Mouse (Mus musculus) hindbrain, embryonic 12.5 days (tissue): ENCODE results near the gene Nfatc3. TPM values are rescaled to one million over a fixed set of nuclear protein-coding genes. Genes with fewer than 3 reads are reported as not detected.
A peak's percentile ranks its signal among the peaks of the same experiment; 100 is the strongest.

ENCODE experiments used
- ATAC-seq: fragments of 200-750 bp; cut with Nextera tagmentation; 2 replicates; pipeline ENCODE4 v1.8.0; 2017; ENCODE audit warnings: moderate TSS enrichment; ENCODE audit not compliant: low FRiP score
- H3K27ac ChIP-seq: fragments of 300-500 bp; sonication (generic); 2 replicates; pipeline ENCODE4 v1.5.1; 2016; ENCODE audit warnings: mild to moderate bottlenecking
- H3K27me3 ChIP-seq: fragments of 300-500 bp; sonication (generic); 2 replicates; pipeline ENCODE4 v1.6.1; 2016; ENCODE audit warnings: mild to moderate bottlenecking
- H3K36me3 ChIP-seq: fragments of 300-500 bp; sonication (generic); 2 replicates; pipeline ENCODE4 v1.6.1; 2016; ENCODE audit warnings: mild to moderate bottlenecking
- H3K4me1 ChIP-seq: fragments of 300-500 bp; sonication (generic); 2 replicates; pipeline ENCODE4 v1.6.1; 2016
- H3K4me2 ChIP-seq: fragments of 300-500 bp; sonication (generic); replicated peaks from 2 replicates; pipeline ENCODE4 v1.6.1; 2016; ENCODE audit warnings: mild to moderate bottlenecking
- H3K4me3 ChIP-seq: fragments of 300-500 bp; sonication (generic); 2 replicates; pipeline ENCODE4 v1.5.1; 2016; ENCODE audit warnings: mild to moderate bottlenecking
- H3K9ac ChIP-seq: fragments of 300-500 bp; sonication (generic); 2 replicates; pipeline ENCODE4 v1.6.1; 2016; ENCODE audit warnings: mild to moderate bottlenecking, moderate library complexity
- H3K9me3 ChIP-seq: fragments of 300-500 bp; sonication (generic); replicated peaks from 2 replicates; pipeline ENCODE4 v1.6.1; 2016; ENCODE audit warnings: mild to moderate bottlenecking
- WGBS: fragments of 180-500 bp; shearing (Covaris S2); methylation state at CpG from one replicate; pipeline ENCODE4 v1.1.7; 2016; 5-methylcytosine and 5-hydroxymethylcytosine counted together
- polyA plus RNA-seq: library from polyadenylated mRNA; unstranded; fragments of >200 nt; fragmentation: Nextera tagmentation; extraction: Ambion mirVana; gene quantifications from 2 replicates; pipeline ENCODE4 v1.2.1, GENCODE M21; 2016

The Nfatc3 gene
- polyA plus RNA-seq, 1 experiment from 2014 or later: 6.7 TPM

- no peak overlapping the region for H3K4me3 ChIP-seq
- H3K4me1 ChIP-seq: peaks cover 6% of the 10 kb centered on the region; the same call in 1 of the 2 replicates
- no peak for ATAC-seq
- H3K36me3 ChIP-seq: peaks cover 3% of the 10 kb centered on the region; the same call in 1 of the 2 replicates
- H3K9me3 ChIP-seq: no peaks in the 10 kb centered on the region
- H3K4me2 ChIP-seq: no peak overlapping the region
- 74% methylated on average over 2 of the region's 2 CpGs for WGBS
- no peak overlapping the region for H3K27ac ChIP-seq
- H3K9ac ChIP-seq: no peak overlapping the region
- no peaks in the 10 kb centered on the region for H3K27me3 ChIP-seq
Measured at GRCm38 (mm10) chr8:106043055-106043454, 15.6 kb upstream of the Nfatc3 start.

GRCm38 (mm10) chr8:106044151-106044550, 14.5 kb upstream of the Nfatc3 start:
- 87% methylated on average over 3 of the region's 3 CpGs for WGBS
- Histone ChIP-seq H3K9me3 (no peaks in the 10 kb centered on the region), H3K27ac (no peak overlapping the region), H3K36me3 (peaks cover 3% of the 10 kb centered on the region; the same call in 1 of the 2 replicates), H3K9ac (no peak overlapping the region), H3K4me2 (no peak overlapping the region), H3K4me3 (no peak overlapping the region), H3K4me1 (peaks cover 6% of the 10 kb centered on the region; the same call in 1 of the 2 replicates), H3K27me3 (no peaks in the 10 kb centered on the region)
- ATAC-seq: no peak

DNA sequence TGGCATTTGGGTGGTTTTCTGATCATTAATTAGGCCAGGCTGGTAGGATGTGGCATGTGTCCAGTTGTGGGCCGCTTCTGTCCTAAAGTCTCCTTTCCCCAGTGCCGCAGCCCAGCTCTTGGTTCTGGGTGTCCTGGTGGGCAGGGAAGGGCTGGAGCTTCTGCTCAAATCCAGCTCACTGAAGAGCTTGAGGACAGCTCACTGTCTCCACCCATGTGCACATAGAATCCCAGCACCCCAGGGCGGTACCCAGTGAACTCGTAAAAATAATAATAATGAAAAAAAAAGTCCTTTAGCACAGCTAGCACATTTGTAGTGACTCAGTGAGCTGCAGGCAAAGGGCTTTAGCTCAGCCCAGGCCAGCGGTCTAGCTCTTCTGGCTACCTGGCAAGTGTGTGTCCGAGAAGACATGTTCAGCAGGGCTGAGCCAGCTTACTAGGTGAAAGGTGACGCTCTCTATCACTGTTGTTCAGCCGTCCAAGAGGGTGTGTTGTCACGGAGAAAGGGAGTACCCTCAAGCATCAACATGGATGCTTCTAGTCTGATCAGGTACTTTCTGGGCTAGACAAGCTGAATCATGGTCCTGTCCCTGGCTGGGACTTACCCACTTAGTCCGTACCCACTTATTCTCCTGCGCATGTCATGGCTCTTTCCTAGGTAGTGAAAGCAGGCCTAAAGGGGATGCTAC, 11.6 kb upstream of the Nfatc3 start:
- no peak for ATAC-seq
- H3K9ac ChIP-seq: no peak overlapping the region
- H3K36me3 ChIP-seq: peaks cover 17% of the 10 kb centered on the region
- no peak overlapping the region for H3K4me3 ChIP-seq
- no peak overlapping the region for H3K27ac ChIP-seq
- no peak overlapping the region for H3K4me2 ChIP-seq
- peaks cover 6% of the 10 kb centered on the region; the same call in 1 of the 2 replicates for H3K4me1 ChIP-seq
- WGBS: 96% methylated on average over 11 of the region's 11 CpGs
- no peaks in the 10 kb centered on the region for H3K9me3 ChIP-seq
- no peaks in the 10 kb centered on the region for H3K27me3 ChIP-seq

DNA sequence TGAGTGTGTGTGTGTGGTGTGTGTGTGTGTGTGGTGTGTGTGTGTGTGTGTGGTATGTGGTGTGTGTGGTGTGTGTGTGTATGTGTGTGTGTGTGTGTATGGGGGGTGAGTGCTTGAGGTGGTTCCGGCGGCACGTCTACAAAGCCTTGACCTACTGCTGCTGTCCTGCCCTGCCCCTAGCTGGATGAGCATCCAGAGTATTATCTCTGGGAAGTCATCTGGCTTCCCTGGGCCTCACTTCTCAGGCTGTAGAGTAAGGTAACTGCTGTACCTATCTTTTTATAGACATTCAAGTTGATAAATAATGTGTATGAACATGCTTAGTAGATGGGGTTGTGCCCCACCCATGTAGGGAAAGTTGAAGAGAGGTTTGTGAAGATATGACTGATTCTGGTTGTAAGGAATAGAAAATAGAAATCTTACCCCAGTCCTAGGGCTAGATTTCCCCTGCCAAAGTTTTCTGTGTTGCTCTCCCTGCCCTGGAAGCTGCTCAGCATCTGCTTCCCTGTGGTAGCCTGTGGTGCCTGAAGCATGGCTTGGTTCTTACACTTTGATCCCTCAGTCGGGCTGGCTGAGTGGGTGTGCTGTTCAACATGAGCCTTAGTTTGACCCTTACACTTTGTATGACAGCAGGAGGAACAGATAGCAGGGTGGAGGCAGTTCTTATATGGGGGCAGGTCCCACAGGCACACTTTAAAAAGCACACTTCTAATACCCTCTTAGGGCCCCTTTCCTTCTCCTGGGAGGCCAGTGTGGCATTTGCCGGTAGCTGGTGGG, 10.6 kb upstream of the Nfatc3 start:
- Histone ChIP-seq H3K9me3 (no peaks in the 10 kb centered on the region), H3K9ac (0 out of 2 replicates have a peak overlapping the region, but pooled peaks have one; percentile 13), H3K27me3 (no peaks in the 10 kb centered on the region), H3K4me3 (no peak overlapping the region), H3K36me3 (peaks cover 26% of the 10 kb centered on the region), H3K27ac (no peak overlapping the region), H3K4me2 (no peak overlapping the region), H3K4me1 (peaks cover 6% of the 10 kb centered on the region; the same call in 1 of the 2 replicates)
- ATAC-seq: no peak
- 87% methylated on average over 5 of the region's 5 CpGs for WGBS

- ATAC-seq: no peak
- Histone ChIP-seq H3K4me1 (no peaks in the 10 kb centered on the region), H3K9me3 (no peaks in the 10 kb centered on the region), H3K9ac (no peak overlapping the region), H3K27ac (no peak overlapping the region), H3K4me2 (no peak overlapping the region), H3K36me3 (peaks cover 39% of the 10 kb centered on the region), H3K4me3 (no peak overlapping the region), H3K27me3 (no peaks in the 10 kb centered on the region)
- 83% methylated on average over 6 of the region's 6 CpGs for WGBS
Measured at GRCm38 (mm10) chr8:106049840-106050239, 8.8 kb upstream of the Nfatc3 start.

GRCm38 (mm10) chr8:106051068-106051467, 7.6 kb upstream of the Nfatc3 start:
- Histone ChIP-seq H3K9me3 (no peaks in the 10 kb centered on the region), H3K27ac (no peak overlapping the region), H3K4me1 (no peaks in the 10 kb centered on the region), H3K36me3 (peaks cover 39% of the 10 kb centered on the region), H3K4me2 (no peak overlapping the region), H3K27me3 (no peaks in the 10 kb centered on the region), H3K9ac (no peak overlapping the region), H3K4me3 (no peak overlapping the region)
- ATAC-seq: no peak
- WGBS: 93% methylated on average over 3 of the region's 3 CpGs

- peaks cover 35% of the 10 kb centered on the region for H3K36me3 ChIP-seq
Measured at GRCm38 (mm10) chr8:106052510-106053089, 6.0 kb upstream of the Nfatc3 start.

DNA sequence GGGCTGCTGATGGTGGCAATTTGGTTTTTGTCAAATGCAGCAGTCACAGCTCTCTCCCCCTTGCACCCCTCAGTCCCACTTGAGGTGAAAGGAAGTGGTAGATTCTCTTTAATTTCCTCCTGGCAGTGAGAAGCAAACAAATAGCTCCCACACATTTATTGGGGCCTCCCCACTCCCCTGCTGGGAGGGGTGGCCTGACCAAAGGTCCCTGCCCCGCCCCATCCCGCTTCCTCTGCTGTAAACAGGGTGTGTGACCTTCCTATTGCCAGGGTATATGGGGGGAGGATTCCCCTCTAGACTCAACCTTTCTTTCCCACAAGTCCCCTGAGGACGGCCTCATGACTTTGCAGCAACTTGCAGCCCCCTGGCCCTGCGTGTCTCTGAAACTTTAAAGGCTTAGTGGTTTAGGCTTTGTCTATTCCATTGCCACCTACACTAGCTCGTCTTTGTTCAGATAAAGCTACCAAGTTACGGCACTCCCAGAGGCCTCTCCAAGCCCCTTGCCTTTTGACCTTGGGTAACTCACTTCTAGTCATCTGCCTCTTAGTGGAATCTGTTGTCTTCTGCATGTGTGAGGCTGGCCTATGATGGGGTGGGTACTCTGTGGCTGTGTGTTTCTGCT, 4.3 kb upstream of the Nfatc3 start:
- ATAC-seq: no peak
- peaks cover 35% of the 10 kb centered on the region for H3K36me3 ChIP-seq
- WGBS: 74% methylated on average over 6 of the region's 6 CpGs
- no peak overlapping the region for H3K4me3 ChIP-seq
- H3K4me1 ChIP-seq: peaks cover 7% of the 10 kb centered on the region
- no peak overlapping the region for H3K9ac ChIP-seq
- H3K27ac ChIP-seq: no peak overlapping the region
- no peak overlapping the region for H3K4me2 ChIP-seq
- no peaks in the 10 kb centered on the region for H3K9me3 ChIP-seq
- H3K27me3 ChIP-seq: no peaks in the 10 kb centered on the region

More at GRCm38 (mm10) chr8:106052510-106053089, 6.0 kb upstream of the Nfatc3 start:
- H3K27ac ChIP-seq: no peak overlapping the region
- H3K27me3 ChIP-seq: no peaks in the 10 kb centered on the region
- no peak overlapping the region for H3K4me3 ChIP-seq
- no peaks in the 10 kb centered on the region for H3K4me1 ChIP-seq
- H3K4me2 ChIP-seq: no peak overlapping the region
- H3K9me3 ChIP-seq: no peaks in the 10 kb centered on the region
- WGBS: 91% methylated on average over 9 of the region's 9 CpGs
- ATAC-seq: no peak
- no peak overlapping the region for H3K9ac ChIP-seq

GRCm38 (mm10) chr8:106055038-106055437, 3.6 kb upstream of the Nfatc3 start:
- no peaks in the 10 kb centered on the region for H3K27me3 ChIP-seq
- no peaks in the 10 kb centered on the region for H3K9me3 ChIP-seq
- peaks cover 35% of the 10 kb centered on the region for H3K36me3 ChIP-seq
- no peak overlapping the region for H3K4me2 ChIP-seq
- H3K4me3 ChIP-seq: no peak overlapping the region
- H3K9ac ChIP-seq: no peak overlapping the region
- no peak overlapping the region for H3K27ac ChIP-seq
- peaks cover 7% of the 10 kb centered on the region for H3K4me1 ChIP-seq
- no peak for ATAC-seq
- WGBS: 60% methylated on average over 3 of the region's 3 CpGs

GRCm38 (mm10) chr8:106056455-106056982, 2.1 kb upstream of the Nfatc3 start:
- H3K9ac ChIP-seq: no peak overlapping the region
- no peaks in the 10 kb centered on the region for H3K9me3 ChIP-seq
- H3K36me3 ChIP-seq: peaks cover 26% of the 10 kb centered on the region
- WGBS: 88% methylated on average over 4 of the region's 4 CpGs
- H3K4me1 ChIP-seq: peaks cover 17% of the 10 kb centered on the region
- no peaks in the 10 kb centered on the region for H3K27me3 ChIP-seq
- ATAC-seq: no peak
- no peak overlapping the region for H3K4me3 ChIP-seq
- H3K4me2 ChIP-seq: no peak overlapping the region
- H3K27ac ChIP-seq: no peak overlapping the region

DNA sequence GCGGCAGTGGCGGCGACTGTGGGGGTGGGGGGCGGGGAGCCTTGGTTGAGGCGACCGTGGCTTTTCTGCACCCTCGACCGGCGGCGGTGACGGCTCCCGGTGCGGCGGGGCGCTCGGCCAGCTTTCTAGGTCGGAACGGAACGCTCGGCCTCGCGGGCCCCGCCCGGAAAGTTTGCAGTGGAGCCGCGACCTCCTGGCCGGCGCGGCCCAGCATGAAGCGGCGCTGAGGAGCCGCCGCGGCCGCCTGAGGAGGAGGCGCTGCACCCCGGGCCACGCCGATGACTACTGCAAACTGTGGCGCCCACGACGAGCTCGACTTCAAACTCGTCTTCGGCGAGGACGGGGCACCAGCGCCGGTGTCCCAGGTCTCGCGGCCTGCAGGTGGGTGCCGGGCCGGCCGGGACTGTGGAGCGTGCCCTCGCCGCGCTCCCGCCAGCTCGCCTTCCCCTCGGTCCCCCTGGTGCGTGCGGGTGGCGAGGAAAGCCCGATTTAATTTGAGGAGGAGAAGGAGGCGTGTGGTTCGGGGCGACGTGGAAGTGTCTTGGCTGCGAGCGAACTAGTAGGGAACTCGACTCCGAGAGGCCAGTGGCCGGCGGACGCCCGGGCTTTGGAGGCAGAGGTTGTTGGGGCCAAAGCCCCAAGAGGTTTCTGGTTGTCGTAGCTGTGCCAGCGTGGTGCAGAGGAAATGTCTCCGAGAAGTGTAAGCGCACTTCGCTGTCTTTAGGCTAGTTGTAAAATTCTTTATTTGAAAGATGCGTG, 1.2 kb downstream of the Nfatc3 start:
- WGBS: under 1% methylated on average over 81 of the region's 83 CpGs
- peaks cover 26% of the 10 kb centered on the region for H3K4me1 ChIP-seq
- H3K9ac ChIP-seq: peak overlapping the region; percentile 86
- H3K4me2 ChIP-seq: peak overlapping the region; percentile 82
- no peaks in the 10 kb centered on the region for H3K9me3 ChIP-seq
- H3K4me3 ChIP-seq: peak overlapping the region; percentile 68
- H3K36me3 ChIP-seq: no peaks in the 10 kb centered on the region
- H3K27me3 ChIP-seq: no peaks in the 10 kb centered on the region
- peak overlapping the region; percentile 89 for H3K27ac ChIP-seq
- ATAC-seq: peak; percentile 87
